Mouse (Mus musculus) heart, embryonic 10.5 days (tissue): Measurements from ENCODE around the gene Gm19345. TPM values are rescaled to one million over a fixed set of nuclear protein-coding genes. Genes with fewer than 3 reads are reported as not detected.

Experiments
- DNase-seq: peaks from one replicate; pipeline ENCODE4 v3.0.0-alpha.2; 2017; ENCODE audit warnings: low spot score
- H3K27ac ChIP-seq: fragments of 300-500 bp; sonication (generic); 2 replicates; pipeline ENCODE4 v1.5.1; 2016; ENCODE audit warnings: mild to moderate bottlenecking
- H3K27me3 ChIP-seq: fragments of 300-500 bp; sonication (generic); 2 replicates; pipeline ENCODE4 v1.6.1; 2016; ENCODE audit warnings: mild to moderate bottlenecking; ENCODE audit not compliant: poor library complexity, insufficient read depth, severe bottlenecking
- H3K36me3 ChIP-seq: fragments of 300-500 bp; sonication (generic); 2 replicates; pipeline ENCODE4 v1.6.1; 2016; ENCODE audit warnings: mild to moderate bottlenecking, moderate library complexity
- H3K4me1 ChIP-seq: fragments of 300-500 bp; sonication (generic); 2 replicates; pipeline ENCODE4 v1.6.1; 2016; ENCODE audit warnings: mild to moderate bottlenecking
- H3K4me3 ChIP-seq: fragments of 300-500 bp; sonication (generic); 2 replicates; pipeline ENCODE4 v1.5.1; 2016; ENCODE audit warnings: mild to moderate bottlenecking, moderate library complexity
- H3K9me3 ChIP-seq: fragments of 300-500 bp; sonication (generic); 2 replicates; pipeline ENCODE4 v1.6.1; 2016; ENCODE audit warnings: mild to moderate bottlenecking, moderate library complexity
- WGBS: fragments of 180-500 bp; shearing (Covaris S2); methylation state at CpG from one replicate; pipeline ENCODE4 v1.1.7; 2016; 5-methylcytosine and 5-hydroxymethylcytosine counted together
- polyA plus RNA-seq: library from polyadenylated mRNA; unstranded; fragments of >200 nt; fragmentation: Nextera tagmentation; extraction: Ambion mirVana; gene quantifications from 2 replicates; pipeline ENCODE4 v1.2.1, GENCODE M21; 2016

The Gm19345 gene
- polyA plus RNA-seq, 1 experiment from 2014 or later, result not detected

- WGBS, result 80% methylated on average over 7 of the region's 7 CpGs
- DNase-seq, result no peak
- no peak overlapping the region for H3K4me3 ChIP-seq
- peaks cover 47% of the 10 kb centered on the region for H3K4me1 ChIP-seq
- H3K9me3 ChIP-seq, result no peaks in the 10 kb centered on the region
- H3K36me3 ChIP-seq, result no peaks in the 10 kb centered on the region
- H3K27me3 ChIP-seq, result peaks cover 82% of the 10 kb centered on the region
- H3K27ac ChIP-seq, result no peak overlapping the region
These were observed 32.9 kb upstream of the Gm19345 start for GRCm38 (mm10) chr7:19818875-19819274.

GRCm38 (mm10) chr7:19820347-19821048 lies 31.3 kb upstream of the Gm19345 start:
- 65% methylated on average over 3 of the region's 3 CpGs for WGBS
- Histone ChIP-seq H3K4me3 (no peak overlapping the region), H3K4me1 (peaks cover 54% of the 10 kb centered on the region), H3K27me3 (peaks cover 71% of the 10 kb centered on the region), H3K9me3 (no peaks in the 10 kb centered on the region), H3K36me3 (no peaks in the 10 kb centered on the region), H3K27ac (no peak overlapping the region)
- no peak for DNase-seq

- H3K4me1 ChIP-seq, result peaks cover 43% of the 10 kb centered on the region
- no peak overlapping the region for H3K27ac ChIP-seq
- H3K4me3 ChIP-seq, result 0 out of 2 replicates have a peak overlapping the region, but pooled peaks have one; percentile 64
- no peaks in the 10 kb centered on the region for H3K9me3 ChIP-seq
- DNase-seq, result no peak
- WGBS, result 50% methylated on average over 7 of the region's 7 CpGs
- H3K36me3 ChIP-seq, result no peaks in the 10 kb centered on the region
- H3K27me3 ChIP-seq, result peaks cover 72% of the 10 kb centered on the region
These were observed 30.2 kb upstream of the Gm19345 start for GRCm38 (mm10) chr7:19821633-19822032.

GRCm38 (mm10) chr7:19822193-19822592 lies 29.6 kb upstream of the Gm19345 start:
- Histone ChIP-seq H3K27me3 (peaks cover 74% of the 10 kb centered on the region), H3K4me3 (peak overlapping the region; percentile 64), H3K36me3 (no peaks in the 10 kb centered on the region), H3K4me1 (peaks cover 40% of the 10 kb centered on the region), H3K9me3 (no peaks in the 10 kb centered on the region), H3K27ac (peak overlapping the region; percentile 87)
- WGBS, result 7% methylated on average over 20 of the region's 20 CpGs
- no peak for DNase-seq

- H3K27me3 ChIP-seq, result peaks cover 69% of the 10 kb centered on the region
- peak within 1 kb of the TSS; percentile 87 for H3K27ac ChIP-seq
- H3K4me1 ChIP-seq, result peaks cover 36% of the 10 kb centered on the region
- no peaks in the 10 kb centered on the region for H3K36me3 ChIP-seq
- H3K9me3 ChIP-seq, result no peaks in the 10 kb centered on the region
- peak within 1 kb of the TSS; percentile 64 for H3K4me3 ChIP-seq
- WGBS, result 1% methylated on average over 42 of the region's 42 CpGs
- no peak for DNase-seq
These were observed 29.2 kb upstream of the Gm19345 start, which contains the start of gene Bcl3 for GRCm38 (mm10) chr7:19822604-19823058. Bcl3 (minus strand) TSS chr7:19822770.

- H3K27ac ChIP-seq, result peak overlapping the region; percentile 76
- H3K9me3 ChIP-seq, result no peaks in the 10 kb centered on the region
- WGBS, result 20% methylated on average over 16 of the region's 16 CpGs
- DNase-seq, result no peak
- H3K4me1 ChIP-seq, result peaks cover 31% of the 10 kb centered on the region
- no peaks in the 10 kb centered on the region for H3K36me3 ChIP-seq
- H3K27me3 ChIP-seq, result peaks cover 60% of the 10 kb centered on the region
- peak overlapping the region; percentile 36 for H3K4me3 ChIP-seq
These were observed 28.3 kb upstream of the Gm19345 start for GRCm38 (mm10) chr7:19823256-19824181.

- Histone ChIP-seq H3K27me3 (peaks cover 52% of the 10 kb centered on the region), H3K4me3 (peak overlapping the region; percentile 36; the same call in 1 of the 2 replicates), H3K9me3 (no peaks in the 10 kb centered on the region), H3K4me1 (peaks cover 31% of the 10 kb centered on the region), H3K36me3 (no peaks in the 10 kb centered on the region), H3K27ac (peak overlapping the region; percentile 76)
- peak; percentile 88 for DNase-seq
- 22% methylated on average over 25 of the region's 26 CpGs for WGBS
These were observed 27.4 kb upstream of the Gm19345 start for GRCm38 (mm10) chr7:19824182-19824973.

GRCm38 (mm10) chr7:19826756-19827155 lies 25.0 kb upstream of the Gm19345 start:
- H3K4me3 ChIP-seq, result no peak overlapping the region
- H3K36me3 ChIP-seq, result no peaks in the 10 kb centered on the region
- H3K9me3 ChIP-seq, result no peaks in the 10 kb centered on the region
- peaks cover 38% of the 10 kb centered on the region for H3K4me1 ChIP-seq
- DNase-seq, result no peak
- H3K27me3 ChIP-seq, result peaks cover 35% of the 10 kb centered on the region
- no peak overlapping the region for H3K27ac ChIP-seq
- 41% methylated on average over 6 of the region's 6 CpGs for WGBS

- Histone ChIP-seq H3K27me3 (peaks cover 14% of the 10 kb centered on the region; the same call in 1 of the 2 replicates), H3K9me3 (no peaks in the 10 kb centered on the region), H3K36me3 (no peaks in the 10 kb centered on the region), H3K4me3 (no peak overlapping the region), H3K4me1 (peaks cover 10% of the 10 kb centered on the region), H3K27ac (no peak overlapping the region)
- DNase-seq, result no peak
- 80% methylated on average over 3 of the region's 3 CpGs for WGBS
These were observed 22.1 kb upstream of the Gm19345 start for GRCm38 (mm10) chr7:19829694-19830093.

GRCm38 (mm10) chr7:19830682-19831156 lies 21.1 kb upstream of the Gm19345 start:
- DNase-seq, result no peak
- H3K36me3 ChIP-seq, result no peaks in the 10 kb centered on the region
- WGBS, result 34% methylated on average over 13 of the region's 13 CpGs
- H3K27ac ChIP-seq, result no peak overlapping the region
- peaks cover 10% of the 10 kb centered on the region for H3K4me1 ChIP-seq
- peaks cover 14% of the 10 kb centered on the region; the same call in 1 of the 2 replicates for H3K27me3 ChIP-seq
- H3K9me3 ChIP-seq, result no peaks in the 10 kb centered on the region
- H3K4me3 ChIP-seq, result 0 out of 2 replicates have a peak overlapping the region, but pooled peaks have one; percentile 18

- no peak for DNase-seq
- Histone ChIP-seq H3K4me3 (no peak overlapping the region), H3K27ac (no peak overlapping the region), H3K4me1 (peaks cover 8% of the 10 kb centered on the region), H3K36me3 (no peaks in the 10 kb centered on the region), H3K9me3 (no peaks in the 10 kb centered on the region), H3K27me3 (peaks cover 12% of the 10 kb centered on the region; the same call in 1 of the 2 replicates)
- WGBS, result 39% methylated on average over 9 of the region's 9 CpGs
These were observed 20.0 kb upstream of the Gm19345 start for GRCm38 (mm10) chr7:19831837-19832236.

GRCm38 (mm10) chr7:19834055-19834454 lies 17.7 kb upstream of the Gm19345 start:
- Histone ChIP-seq H3K9me3 (no peaks in the 10 kb centered on the region), H3K27ac (no peak overlapping the region), H3K4me3 (no peak overlapping the region), H3K4me1 (peaks cover 7% of the 10 kb centered on the region), H3K36me3 (no peaks in the 10 kb centered on the region), H3K27me3 (peaks cover 9% of the 10 kb centered on the region; the same call in 1 of the 2 replicates)
- WGBS, result 54% methylated on average over 3 of the region's 3 CpGs
- no peak for DNase-seq
